Mouse (Mus musculus) liver, embryonic 14 days (tissue): Measurements from ENCODE around the gene Crygb. TPM values are rescaled to one million over a fixed set of nuclear protein-coding genes. Genes with fewer than 3 reads are reported as not detected.

Experiments used
- polyA plus RNA-seq: library from polyadenylated mRNA; depleted of rRNA; stranded (reverse); fragments of >200 nt; gene quantifications from 2 replicates; pipeline ENCODE4 v1.2.3, GENCODE M21; 2012; rRNA removed

Gene Crygb
- not detected in 2 replicates for polyA plus RNA-seq

DNA sequence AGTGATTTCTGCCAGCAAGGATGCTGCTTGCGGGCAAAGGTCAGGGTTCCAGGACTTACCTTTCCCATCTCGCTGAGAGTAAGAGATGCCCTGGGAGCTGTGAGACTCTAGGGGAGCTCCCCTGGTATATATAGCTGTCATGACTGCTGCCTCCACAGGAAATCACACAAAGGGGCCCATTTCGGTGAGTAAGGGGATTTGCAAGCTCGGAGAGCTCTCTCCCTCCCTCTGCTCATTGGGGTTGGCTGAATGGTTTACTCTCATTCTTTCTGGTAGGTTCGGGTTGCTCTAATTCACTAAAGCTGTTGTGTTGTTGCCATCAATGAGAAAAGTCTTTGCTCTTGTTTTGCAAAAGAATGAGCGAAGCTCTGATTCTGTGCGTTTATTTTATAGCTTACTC is at the start of gene Crygb:
Crygb (minus strand) TSS at position 101 of the 400 bp plus-strand sequence.

DNA sequence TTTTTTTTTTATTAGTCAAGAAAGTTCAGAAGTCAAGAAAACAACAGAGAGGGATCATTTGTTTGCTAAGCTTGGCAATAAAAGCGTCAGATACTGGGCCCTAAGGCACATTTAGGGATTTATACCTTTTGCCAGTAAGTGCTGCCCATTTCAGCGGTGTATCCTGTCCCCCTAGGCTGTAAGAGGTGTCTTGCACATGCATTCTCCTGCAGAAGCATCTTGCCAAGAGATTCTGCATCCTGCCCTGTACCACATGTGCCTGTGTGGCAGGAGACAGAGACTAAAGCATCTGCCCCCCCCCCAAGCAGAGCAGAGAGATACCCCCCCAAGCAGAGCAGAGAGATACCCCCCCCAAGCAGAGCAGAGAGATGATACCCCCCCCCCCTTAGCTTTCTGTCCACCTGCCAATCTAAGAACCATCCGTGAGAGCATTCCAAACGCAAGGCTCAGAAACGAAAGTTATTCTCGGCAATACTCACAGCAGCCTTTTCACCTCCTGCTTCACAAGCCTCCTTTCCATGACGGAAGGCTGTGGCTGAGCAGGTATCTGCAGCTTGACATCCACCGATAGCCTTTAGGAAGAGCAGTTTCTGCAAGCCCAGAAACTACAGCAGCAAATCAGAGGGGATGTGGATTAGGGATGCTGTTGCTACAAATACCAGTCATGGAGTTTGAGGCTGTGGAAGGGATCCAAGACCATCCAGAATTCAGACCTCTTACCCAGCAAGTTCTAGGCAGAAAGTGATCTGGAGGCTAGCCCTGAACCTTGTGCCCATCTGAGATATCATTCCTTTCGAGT is 40.7 kb upstream of the Crygb start, which contains the start of gene D630023F18Rik:
D630023F18Rik (minus strand) TSS at position 641 of the 799 bp plus-strand sequence.

DNA sequence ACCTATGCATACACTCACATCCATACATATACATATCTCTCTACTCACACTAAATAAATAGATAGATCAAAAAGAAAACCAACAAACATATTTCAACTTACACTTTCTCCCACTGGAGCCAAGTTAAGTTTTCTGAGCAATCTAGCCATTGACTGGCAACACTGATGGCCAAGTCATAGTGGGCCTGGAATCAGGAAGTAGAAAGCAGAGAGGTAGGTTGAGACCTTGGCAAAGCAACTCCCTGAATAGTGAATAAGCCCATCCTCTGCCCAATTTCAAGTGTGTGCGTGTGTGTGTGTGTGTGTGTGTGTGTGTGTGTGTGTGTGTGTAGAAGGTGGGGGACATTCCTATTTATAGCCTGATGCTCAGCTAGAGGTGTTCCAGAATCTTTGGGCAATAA is 37.4 kb upstream of the Crygb start, which contains the start of gene Gm28845:
Gm28845 (minus strand) TSS at position 121 of the 400 bp plus-strand sequence.

DNA sequence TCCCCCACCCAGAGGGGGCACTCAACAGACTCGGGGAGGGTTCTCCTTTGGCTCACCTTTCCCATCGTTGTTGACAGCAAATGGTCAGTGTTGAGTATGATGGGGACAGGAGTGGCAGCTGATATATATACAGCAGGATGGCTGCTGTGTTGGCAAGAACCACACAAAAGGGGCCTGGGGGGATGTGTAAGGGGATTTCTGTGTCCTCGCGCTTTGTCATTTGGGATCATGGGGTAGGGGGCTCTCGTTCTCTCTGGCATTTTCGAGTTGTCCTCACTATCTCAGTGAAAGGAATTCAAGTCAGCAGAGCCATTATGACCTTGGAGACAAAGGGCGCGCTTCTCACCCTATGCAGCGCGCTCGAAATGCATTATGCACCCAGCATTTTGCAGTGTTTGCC is 21.2 kb upstream of the Crygb start, which contains the start of gene Cryga:
Cryga (minus strand) TSS at position 101 of the 400 bp plus-strand sequence.

DNA sequence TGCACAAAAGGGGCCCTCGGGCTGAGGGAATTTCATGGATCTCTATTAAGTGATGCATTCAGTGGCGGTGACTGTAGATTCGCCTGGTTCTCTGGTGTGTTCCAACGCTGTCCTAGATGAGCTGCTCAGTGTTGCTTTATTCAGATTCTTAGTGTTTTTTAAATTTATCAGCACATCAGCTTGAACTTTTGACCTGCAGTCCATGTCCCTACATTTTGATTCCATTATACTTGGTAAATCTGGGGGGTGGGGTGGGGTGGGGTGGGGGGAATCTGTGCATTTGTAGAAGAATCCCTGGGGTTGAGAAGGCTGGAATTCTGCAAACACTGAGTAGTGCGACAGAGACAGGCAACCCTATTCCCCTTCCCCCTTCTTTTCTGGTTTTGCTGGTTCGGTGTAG is 8.5 kb downstream of the Crygb start, which contains the start of gene Crygc:
Crygc (minus strand) TSS at position 101 of the 400 bp plus-strand sequence.

DNA sequence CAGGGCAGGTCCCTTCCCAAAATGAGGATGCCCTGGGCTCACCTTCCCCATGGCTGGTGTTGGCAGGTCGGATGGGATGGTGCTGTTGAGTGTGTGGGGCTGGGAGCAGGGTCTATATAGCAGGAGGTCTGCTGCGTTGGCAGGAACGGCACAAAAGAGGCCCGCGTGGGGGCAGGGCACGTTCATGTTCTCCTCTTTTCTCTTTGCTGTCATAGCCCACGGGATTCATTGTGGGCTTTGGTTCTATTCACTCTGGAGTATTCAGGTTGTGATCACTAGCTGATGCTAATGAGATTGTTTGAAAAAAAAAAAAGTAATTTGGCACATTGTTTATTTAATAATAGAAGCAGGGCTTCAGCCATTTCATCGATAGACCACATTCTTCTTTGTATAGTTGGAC is 18.7 kb downstream of the Crygb start, which contains the start of gene Crygd:
Crygd (minus strand) TSS at position 101 of the 400 bp plus-strand sequence.

DNA sequence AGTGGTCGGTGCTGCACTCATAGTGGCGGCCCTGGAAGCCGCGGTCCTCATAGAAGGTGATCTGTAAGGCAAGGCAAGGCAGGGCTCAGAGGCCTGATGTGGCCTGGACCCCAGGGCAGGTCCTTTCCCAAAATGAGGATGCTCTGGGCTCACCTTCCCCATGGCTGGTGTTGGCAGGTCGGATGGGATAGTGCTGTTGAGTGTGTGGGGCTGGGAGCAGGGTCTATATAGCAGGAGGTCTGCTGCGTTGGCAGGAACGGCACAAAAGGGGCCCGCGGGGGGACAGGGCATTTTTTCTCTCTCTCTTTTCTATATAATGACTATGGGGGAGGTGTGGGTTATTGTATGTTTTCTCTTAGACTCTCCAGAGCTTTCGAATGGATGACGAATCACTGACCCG is 31.1 kb downstream of the Crygb start, which contains the start of gene Cryge:
Cryge (minus strand) TSS at position 198 of the 400 bp plus-strand sequence.

DNA sequence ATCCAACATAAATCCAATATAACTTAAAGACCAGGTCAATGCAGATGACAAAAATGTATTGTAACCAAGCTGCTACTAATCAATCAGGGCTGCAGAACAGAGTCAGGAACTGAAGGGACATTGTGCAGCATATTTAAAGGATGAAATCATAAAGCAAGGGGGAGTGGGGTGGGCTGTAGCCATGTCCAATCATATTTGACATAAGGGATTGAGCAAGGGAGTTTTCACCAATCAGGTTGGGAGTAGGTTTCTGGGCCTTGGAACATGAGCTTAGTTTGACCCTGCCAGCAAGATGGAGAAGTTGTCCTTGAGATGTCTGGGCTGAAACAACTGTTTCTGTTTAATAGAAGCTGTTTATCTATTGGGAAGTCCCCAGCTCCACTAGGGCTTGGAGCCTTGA is 49.4 kb downstream of the Crygb start, which contains the start of gene Akr1cl:
Akr1cl (minus strand) TSS at position 119 of the 400 bp plus-strand sequence.

Other genes starting within 250 kb of the Crygb start
- gene Plekhm3, start 125.5 kb downstream of the Crygb start, polyA plus RNA-seq = 0.71 and 0.82 TPM in 2 replicates
- gene Akr1cl, start 49.5 kb downstream of the Crygb start, polyA plus RNA-seq = 0.01 and 0.05 TPM in 2 replicates
- gene Cryge, start 31.1 kb downstream of the Crygb start, polyA plus RNA-seq = not detected in 2 replicates
- gene Crygd, start 18.8 kb downstream of the Crygb start, polyA plus RNA-seq = not detected in 2 replicates
- gene Crygc, start 8.6 kb downstream of the Crygb start, polyA plus RNA-seq = not detected in 2 replicates
- gene Cryga, start 21.1 kb upstream of the Crygb start, polyA plus RNA-seq = not detected in 2 replicates
- not detected in 2 replicates for gene Gm28845, start 37.3 kb upstream of the Crygb start, polyA plus RNA-seq
- 0.10 and 0.17 TPM in 2 replicates for gene D630023F18Rik, start 40.9 kb upstream of the Crygb start, polyA plus RNA-seq
- gene Idh1, start 104.2 kb upstream of the Crygb start, polyA plus RNA-seq = 35.6 and 43.4 TPM in 2 replicates
- gene Pikfyve, start 104.4 kb upstream of the Crygb start, polyA plus RNA-seq = 2.8 and 3.3 TPM in 2 replicates
- 0.01 TPM in 1 of 2 replicates, not detected in the other for gene Pth2r, start 199.8 kb upstream of the Crygb start, polyA plus RNA-seq